Mouse (Mus musculus): Measurements from ENCODE around the gene Trpc1.

GRCm38 (mm10) chr9:95665835-95666234 is 84.3 kb downstream of the Trpc1 start:
- TF ChIP-seq POLR2A (IDR thresholded peaks at IDR 0.05; ENCODE audit: extremely low read depth, insufficient read depth, low read length) (no peak), CTCF (IDR thresholded peaks at IDR 0.05; ENCODE audit: extremely low read depth, insufficient read depth, low read length) (no peak)

All from cortical plate, adult 2 months (tissue).